Mouse (Mus musculus) NIH3T3 (cell line): ENCODE measurements around the gene Plxna3.
"Not testable (repeated sequence)": the region's sequence is repeated elsewhere in the genome, so short reads cannot be mapped to it uniquely, and the experiment has no call there.

Experiments used
- DNase-seq: peaks from one replicate; pipeline ENCODE4 v3.0.0-alpha.2; 2012; ENCODE audit warnings: low read depth

The Plxna3 gene

DNA sequence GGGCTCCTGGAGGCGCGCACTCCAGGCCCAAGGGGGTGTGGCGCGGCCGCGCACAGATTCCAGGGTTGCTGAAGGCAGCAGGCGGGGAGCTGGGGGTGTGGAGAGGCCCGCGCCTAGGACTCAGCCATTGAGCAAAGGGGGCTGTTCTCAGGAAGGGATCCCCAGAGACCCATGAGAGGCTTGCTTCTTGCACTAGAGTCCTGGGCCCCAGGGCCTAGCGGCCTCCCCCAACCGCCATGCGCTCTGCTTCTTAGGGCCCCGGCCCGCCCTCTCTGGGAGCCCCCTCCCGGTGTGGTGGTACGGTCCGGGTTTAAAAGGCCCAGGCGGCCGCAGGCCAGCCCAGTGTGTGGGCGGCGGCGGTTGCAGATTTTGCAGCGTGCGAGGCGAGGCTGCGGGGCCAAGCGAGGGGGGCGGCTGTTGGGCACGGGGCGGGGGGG is at the start of gene Plxna3:
Gene Plxna3, plus strand, starts transcription at position 342 of the 437 bp plus-strand sequence.
- DNase-seq = peak; percentile 85

DNA sequence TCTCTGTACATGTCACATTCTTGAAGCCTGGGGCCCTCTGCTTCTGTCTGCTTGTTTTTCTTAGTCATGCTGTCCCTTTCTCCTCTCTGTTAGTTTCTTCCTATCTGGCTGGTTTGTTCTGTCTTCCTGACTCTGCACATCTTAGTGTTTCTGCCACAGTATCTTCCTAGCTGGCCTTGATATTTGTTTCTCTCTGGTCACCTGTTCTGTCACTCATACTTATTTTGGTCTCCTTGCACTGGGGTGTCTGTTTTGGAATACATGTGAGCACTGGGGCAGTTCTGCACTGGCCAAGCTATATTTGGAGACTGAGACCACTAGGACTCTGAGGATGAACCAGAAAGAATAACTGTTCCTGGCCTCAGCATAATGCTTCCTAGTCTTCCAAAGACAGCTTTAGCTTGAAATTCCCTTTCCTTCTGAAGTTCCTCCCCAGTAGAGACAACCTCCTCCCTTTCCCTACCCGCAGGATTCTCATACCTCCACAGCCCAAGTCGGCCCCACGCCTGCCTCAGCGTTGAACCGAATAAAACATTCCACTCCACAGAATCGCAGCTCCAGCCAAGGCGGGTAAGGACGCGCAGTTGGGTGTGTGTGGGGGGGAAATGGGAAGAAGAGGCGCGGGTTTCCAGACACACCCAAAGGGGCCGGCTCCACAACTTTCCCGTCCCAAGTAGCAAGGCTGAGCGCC is 47.7 kb upstream of the Plxna3 start:
- DNase-seq = no peak

DNA sequence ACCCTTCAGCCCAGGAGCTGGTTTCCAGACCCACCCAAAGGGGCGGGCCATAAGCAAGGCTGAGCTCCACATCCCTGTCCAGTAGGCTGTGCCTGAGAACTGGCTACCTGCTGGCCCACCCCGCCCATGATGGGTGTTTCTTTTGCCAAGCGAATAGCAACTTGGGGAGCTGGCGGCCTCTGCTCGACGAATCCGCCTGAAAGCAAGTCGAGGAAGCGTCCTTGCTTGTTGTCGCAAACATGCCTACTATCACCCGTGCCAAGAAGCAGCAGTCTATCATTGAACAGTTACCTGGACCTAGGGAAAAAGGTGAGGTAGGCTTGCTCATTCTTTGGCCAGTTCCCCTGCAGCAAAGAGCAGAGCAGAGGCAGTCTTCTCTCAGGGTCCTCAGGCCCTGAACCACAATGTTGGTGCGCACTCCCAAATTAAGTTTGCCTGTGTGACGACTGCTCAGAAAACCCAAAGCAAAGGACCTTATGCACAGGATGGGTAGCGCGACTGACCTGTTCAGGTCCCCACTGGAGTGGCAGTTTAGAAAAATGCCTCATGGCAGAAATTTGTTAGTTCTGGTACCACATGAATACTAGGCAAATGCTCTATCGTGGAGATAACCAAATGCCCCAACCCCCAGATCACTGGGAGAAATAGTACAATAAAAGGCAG is 47.0 kb upstream of the Plxna3 start, which contains the start of the genes Taz and Dnase1l1:
Gene Taz, plus strand, starts transcription at position 181 of the 663 bp plus-strand sequence.
Gene Dnase1l1, minus strand, starts transcription at position 606 of the 663 bp plus-strand sequence.
- peak; percentile 89 for DNase-seq

DNA sequence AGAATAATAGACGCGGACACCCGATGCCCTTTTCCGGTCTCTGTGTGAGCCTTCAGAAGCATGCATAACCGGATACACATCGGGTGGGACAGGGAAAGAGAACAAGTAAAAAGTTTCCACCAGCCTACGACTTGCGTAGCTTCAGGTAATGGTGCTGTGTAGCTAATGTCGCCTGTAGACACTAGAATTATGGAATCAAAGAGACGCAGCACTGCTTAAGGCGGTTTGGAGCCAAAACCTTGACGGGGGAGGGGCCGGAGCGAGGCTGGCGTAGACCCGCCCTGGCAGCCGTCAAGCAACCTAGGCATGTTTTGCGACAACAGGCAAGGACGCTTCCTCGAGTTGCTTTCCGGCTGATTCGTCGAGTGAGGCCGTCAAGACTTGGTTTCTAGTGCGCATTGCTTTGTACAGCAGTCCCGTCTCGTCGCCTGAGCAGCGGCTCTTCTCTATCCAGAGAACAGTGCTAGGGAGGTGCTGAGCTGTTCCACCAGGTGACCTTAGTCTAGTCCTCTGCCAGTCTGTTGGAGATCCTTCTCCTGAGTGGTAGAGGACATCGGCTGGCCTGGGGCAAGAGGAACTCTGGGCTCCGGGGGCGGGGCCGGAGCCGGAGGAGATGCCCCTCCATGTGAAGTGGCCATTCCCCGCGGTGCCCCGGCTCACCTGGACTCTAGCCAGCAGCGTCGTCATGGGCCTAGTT is 46.3 kb upstream of the Plxna3 start:
- DNase-seq = peak; percentile 90

DNA sequence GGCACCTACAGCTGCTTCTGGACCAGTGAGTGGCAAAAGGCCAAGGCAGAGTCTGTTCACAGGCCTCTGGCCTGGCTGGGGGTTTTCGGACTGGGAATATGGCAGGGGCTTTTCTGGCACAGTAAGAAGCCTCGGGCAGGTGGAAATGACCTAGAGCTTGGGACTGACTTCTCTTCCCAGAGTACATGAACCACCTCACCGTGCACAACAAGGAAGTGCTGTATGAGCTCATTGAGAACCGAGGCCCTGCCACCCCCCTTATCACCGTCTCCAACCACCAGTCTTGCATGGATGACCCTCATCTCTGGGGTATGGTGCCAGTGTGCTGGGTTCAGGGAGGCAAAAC is 45.8 kb upstream of the Plxna3 start:
- no peak for DNase-seq

DNA sequence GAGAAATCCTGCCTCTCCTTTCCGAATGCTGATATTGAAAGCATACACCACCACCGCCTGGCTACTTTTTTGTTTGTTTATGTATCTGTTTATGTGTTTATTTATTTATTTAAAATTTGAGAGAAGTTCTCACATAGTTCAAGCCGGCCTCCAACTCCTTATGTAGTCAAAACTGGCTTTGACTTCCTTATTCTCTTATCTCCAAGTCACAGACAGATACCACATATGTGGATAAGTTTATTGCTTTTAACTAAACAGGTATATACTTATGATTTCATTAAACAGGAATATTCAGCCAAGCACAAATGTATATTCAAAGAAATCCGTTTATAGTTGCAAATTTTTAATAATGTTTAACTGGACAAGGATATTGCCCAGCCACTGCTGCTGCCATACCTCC is 35.4 kb upstream of the Plxna3 start:
- no peak for DNase-seq

DNA sequence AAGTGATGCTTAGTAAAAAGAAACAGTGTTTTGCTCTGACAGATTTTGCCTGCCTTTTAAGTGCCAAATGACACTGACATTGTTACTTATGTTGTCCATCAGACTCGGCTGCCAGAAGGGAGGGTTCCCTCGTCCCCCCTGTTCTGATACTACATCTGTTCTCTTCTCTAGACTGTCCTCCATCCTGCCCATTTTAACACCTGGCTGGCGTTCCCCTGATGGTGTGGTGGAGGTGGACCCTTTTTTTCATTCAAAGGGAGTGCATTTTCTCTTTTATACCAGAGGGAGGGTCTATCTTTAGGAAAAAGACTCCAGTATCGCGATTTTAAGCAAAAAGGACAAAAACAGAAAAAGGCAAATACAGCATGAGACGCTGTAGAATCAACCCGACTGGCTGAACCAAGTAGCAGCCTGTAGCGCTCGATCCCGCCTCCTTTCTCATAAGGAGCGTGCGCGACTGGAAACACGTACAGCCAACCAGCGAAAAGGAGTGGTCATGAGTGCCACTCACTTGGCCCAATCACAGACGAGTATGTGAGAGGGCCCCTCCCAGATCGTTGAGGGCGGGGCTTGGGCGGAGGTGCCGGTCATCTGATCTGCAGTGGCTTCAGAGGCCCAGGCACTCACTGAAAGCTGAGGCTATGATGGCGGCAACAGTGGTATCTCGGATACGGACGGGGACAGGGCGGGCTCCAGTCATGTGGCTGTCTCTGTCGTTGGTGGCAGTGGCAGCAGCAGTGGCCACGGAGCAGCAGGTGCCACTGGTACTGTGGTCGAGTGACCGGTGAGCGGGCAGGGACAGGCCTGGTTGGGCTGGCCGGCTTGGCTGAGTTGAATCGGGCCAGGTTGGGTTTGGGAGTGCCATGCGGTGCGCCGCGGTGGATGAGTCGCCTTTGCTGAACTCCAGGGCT is 32.1 kb upstream of the Plxna3 start, which contains the start of gene Atp6ap1:
Gene Atp6ap1, plus strand, starts transcription at position 560 of the 911 bp plus-strand sequence.
- peak; percentile 95 for DNase-seq

DNA sequence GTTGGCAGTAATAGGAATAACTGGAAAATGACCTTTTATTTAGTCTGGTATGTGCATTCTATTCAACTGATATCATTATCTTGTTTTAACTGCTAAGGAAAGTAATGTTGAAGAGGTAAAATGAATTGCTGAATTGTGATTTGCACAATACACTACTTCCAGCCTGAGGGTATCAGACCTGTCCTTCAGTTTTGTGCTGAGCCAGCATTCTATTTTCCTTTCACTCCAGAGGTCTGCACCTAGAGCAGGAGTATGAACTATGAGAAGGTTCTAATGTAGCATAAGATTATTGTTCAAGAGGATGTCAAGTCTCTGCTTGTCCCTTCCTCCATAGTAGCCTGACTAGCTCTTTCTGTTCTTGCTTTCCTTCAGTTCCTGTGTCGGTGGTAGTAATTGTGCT is 30.5 kb upstream of the Plxna3 start:
- no peak for DNase-seq

DNA sequence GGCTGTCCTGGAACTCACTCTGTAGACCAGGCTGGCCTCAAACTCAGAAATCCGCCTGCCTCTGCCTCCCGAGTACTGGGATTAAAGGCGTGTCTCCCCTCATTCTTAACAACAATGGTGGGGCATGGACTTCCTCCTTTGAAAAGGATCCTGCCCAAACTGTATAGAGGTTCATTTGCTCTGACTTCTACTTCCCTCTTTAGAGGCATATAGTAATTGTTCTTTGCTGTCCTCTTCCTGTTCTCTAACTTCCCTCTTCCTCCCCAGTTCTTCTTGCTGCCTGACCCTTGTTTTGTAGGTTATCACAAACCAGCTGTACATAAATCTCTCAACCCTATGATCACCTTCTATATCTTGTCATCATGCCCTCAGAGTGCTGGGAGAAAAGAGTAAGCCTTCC is 29.1 kb upstream of the Plxna3 start:
- DNase-seq = no peak

DNA sequence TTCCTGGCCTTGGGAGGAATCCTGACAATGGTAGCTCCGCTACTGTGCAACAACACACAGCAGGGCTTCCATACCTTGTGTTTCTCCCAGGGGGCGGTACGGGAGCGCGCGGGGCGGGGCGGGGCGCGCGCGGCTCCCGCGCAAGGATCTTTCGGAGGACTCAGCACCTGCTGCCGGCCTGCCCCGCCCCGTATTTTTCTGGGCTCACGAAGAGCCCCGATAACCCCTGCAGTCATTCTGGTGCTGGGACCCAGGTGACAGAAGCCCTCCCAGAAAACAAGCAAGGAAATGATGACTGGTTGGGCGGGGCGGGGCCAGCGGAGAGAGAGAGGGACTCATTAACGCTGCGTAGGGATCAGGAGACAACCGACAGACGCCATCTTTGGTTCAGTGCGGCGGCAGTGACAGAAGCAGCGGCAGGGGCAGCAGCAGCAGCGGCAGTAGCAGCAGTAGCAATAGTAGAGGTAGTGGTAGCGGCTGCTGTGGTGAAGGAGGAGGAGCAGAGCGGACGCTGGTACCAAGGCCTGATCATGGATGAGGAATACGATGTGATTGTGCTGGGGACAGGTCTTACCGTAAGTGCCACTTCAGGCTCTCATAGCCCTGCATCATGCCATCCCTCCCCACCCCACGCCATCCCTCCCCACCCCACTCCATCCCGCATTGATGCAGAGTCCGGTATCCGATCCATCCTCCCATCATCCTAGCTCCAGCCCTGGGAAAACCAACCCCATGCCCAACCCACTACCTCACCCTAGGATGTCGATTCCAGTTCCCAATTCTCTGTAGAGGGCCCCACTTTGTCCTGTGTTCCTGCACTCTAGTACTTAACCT is 23.8 kb upstream of the Plxna3 start, which contains the start of gene Gdi1:
Gene Gdi1, plus strand, starts transcription at position 132 of the 834 bp plus-strand sequence.
- peak; percentile 88 for DNase-seq

DNA sequence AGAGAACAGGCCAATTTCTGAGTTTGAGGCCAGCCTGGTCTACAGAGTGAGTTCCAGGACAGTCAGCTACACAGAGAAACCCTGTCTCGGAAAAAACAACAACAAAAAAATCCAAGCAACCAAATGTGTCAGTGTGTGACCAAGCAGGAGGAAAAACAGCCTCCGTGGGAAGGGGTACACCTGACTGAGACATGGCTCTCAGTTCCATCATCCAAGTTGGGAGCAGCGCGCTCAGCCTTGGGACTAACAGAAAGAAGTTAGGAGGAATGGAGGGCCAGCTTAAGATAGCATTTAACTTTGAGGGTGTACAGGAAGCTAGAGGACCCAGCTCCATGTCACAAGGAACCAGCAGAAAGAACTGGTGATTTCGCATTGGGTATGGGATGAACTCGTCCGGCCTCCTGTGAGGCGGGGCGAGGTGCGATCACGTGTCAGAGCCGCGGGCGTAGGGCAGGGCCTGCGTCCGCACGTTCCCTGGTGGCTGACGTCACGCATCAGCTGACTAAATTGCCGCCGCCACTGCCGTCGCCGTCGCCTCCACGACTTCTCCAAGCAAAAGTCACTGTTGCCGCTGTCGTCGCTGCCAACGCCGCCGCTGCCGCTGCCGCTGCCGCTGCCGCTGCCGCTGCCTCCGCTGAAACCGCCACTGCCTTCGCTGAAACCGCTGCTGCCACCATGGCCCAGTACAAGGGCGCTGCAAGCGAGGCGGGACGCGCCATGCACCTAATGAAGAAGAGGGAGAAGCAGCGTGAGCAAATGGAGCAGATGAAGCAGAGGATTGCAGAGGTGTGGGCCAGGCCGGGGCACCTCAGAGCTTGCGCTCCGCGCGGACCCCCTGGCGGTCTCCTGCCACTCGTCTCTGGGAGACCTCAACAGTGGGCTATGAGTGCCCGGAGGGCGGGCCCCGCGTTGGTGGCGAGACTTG is 16.1 kb upstream of the Plxna3 start, which contains the start of gene Fam50a:
Gene Fam50a, plus strand, starts transcription at position 494 of the 925 bp plus-strand sequence.
- DNase-seq = peak; percentile 89

DNA sequence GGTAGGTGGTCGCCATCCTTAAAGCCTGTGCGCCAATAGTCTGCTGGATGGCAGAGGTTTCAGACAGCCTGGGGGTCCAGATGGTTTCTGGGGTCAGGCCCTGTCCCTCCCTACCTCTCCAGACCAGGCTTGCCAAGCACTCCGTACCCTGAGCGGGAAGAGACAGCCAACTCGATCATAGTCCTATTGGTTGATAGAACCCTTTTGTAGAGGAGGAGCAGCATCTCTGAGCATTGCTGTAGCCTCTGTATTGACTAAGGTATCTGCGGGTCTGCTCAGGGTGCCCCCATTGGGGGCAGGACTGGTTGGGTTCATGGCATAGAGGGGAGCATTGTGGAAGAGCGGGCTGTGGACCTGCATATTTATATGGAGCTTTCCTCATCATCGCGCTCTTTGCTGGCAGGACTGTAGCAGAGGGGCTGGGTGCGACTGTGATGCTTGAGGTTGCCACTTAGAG is 377 bp downstream of the Plxna3 start:
- DNase-seq = no peak

DNA sequence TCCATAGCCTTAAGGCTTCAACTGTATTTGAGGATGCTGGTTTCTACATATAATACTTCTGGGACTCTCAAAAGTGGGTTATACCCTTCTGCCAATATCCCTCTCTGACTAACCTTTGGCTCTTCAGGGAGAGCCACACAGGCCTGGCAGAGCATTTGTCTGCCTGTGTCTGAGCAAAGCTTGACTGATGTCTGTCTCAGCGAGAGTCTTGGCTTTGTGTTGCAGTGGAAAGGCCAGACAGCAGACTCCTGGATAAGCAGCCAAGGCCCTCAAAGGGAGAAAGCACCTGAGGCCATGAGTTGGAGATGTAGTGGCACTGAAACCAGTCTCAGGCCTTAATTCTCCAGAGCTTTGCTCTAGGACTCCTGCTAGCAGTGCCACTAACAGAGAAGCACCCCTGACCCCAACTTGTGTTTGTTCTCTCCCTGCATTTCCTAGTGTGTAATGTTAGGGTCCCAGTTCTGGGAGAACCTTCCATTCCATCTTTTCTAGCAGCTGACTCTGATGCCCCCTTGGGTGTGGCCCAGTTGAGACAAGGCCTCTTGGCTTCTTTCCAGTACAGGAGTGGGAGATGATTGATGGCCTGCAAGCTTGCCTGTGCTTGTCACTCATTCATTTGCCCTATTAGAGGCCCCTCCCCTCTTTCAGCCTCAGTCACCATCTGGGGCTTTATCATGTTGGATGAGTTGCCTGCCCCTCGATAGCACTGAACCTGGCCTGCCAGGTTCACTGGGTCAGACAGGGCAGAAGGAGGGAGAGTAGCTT is 1.5 kb downstream of the Plxna3 start:
- DNase-seq = peak; percentile 8

DNA sequence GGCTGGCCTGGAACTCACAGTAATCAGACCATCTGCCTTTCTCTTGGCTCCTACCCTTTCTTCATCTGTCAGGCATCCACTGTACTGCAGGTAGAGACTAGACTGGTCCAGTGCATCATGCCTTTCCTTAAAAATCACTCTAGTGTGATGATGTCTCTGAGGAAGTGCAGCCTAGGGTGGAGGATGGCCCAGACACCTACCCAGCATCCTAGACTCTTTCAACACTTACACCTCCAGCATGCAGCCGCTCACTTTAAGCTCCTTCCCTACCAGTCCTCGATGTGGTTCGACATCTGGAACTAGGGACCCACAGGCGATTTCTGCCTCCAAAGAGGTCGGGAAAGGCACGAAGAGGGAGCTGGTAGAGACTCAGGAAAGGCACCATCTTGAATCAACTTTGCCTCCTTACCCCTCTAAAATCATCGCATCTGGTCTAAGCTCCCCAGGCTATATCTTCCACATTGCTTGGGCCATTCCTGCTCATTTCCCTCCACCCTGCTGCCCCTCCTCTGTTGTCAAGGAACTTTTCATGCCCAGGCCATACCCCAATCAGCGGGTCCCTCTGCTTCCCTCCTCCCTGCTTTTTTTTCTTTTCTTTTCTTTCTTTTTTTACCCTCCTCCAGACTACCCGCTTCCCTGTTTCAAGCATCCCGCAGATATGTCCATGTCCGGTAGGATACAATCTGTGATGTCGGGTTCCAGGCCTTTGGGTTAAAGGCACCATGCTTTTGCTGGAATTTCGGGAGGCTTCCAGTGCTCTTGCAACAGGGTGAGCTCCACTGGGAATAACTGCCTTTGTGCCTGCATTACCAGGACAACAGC is 24.0 kb downstream of the Plxna3 start:
- DNase-seq = no peak

DNA sequence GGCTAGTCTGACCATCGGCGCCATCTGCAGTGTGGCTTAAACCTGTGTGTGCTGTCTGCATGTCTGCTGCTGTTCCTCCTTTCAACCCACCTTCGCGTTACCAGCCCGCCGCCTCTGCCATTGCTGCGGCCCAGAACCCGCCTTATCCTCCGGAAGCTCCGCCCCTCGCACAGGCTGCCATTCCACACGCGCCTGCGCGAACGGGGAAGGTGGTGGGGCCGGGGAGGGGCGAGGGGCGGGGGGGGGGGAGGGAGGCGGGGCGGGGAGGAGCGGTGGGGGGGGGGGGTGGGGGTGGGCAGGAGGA is 24.6 kb downstream of the Plxna3 start, which contains the start of gene Lage3:
Gene Lage3, minus strand, starts transcription at position 152 of the 304 bp plus-strand sequence.
- peak; percentile 90 for DNase-seq

DNA sequence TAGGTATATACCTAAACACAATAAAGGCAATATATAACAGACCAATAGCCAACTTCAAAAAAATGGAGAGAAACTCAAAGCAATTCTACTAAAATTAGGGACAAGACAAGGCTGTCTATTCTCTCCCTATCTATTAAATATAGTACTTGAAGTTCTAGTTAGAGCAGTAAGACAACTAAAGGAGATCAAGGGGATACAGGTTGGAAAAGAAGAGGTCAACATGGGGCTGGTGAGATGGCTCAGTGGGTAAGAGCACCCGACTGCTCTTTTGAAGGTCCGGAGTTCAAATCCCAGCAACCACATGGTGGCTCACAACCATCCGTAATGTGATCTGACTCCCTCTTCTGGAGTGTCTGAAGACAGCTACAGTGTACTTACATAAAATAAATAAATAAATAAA is 28.2 kb downstream of the Plxna3 start:
- not testable (repeated sequence) for DNase-seq

DNA sequence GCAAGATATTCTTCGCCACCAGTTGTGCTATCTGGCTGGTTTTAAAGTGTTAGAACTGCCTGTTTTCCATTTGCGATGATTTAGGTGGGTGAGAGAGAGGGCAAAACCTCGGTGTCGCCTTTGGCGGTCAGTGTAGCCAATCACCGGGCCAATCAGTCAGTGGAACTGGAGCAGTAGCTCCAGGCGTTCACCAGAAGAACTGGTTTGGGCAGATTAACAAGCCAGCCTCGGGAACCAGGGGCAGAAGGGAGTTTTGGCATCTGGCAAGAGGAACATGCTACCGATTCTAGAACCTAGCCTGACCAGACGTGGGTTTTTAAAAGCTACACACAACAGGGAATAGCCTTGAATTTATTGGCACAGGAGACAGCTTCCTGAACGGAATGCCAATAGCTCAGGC is 30.3 kb downstream of the Plxna3 start:
- DNase-seq = no peak

DNA sequence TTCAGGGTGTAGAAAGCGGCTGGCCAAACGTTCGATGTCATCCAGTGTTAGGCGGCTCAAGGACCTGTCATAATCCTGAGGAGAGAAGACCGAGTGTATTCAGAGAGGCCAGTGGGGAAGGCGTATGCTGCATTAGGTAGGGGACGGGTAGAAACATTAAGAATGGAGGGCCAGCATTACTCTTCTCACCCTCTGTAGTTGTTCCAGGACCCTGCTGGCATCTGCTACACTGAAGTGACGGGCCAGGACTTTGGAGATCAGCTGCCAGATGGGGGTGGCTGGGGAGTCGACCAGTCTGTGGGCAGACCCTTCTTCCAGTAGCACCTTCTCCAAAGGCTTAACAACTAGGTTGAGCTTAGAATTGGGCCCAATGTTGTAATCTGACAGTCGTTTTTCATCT is 38.6 kb downstream of the Plxna3 start:
- no peak for DNase-seq
